Mouse (Mus musculus): ENCODE measurements around the gene 4930404H24Rik. TPM values are rescaled to one million over a fixed set of nuclear protein-coding genes. Genes with fewer than 3 reads are reported as not detected.

4930404H24Rik gene
- polyA plus RNA-seq, 1 experiment from 2014 or later = not detected

DNA sequence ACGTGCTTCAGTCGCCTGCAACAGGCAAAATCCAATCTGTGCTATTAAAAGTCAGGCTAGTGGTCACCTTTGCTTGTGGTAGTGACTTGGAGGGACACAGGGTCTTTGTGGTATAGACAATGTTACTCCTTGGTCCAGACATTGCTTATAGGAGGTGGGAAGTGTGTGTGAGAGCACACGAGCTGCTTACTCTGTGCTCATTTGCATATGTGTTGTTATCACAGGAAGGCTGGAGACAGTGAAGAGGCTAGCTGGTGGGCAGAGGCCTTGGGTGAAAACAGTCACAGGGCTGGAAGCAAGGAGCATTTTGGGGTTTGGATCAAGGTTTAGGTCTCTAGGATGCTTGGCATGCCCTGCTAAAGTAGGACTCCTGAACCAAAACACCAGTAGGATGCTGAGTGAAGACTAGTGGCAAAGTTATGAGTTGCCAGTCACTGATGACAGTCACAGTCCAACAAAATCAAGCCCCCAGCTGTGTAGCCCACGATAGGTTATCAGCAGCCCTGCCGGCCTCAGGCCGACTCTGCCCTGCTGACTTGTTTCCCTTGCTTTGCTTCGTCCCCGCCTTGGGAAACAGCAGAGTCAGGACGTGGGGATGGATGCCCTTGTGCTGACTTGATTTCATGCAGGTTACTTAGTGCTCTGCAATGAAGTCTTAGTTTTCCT, 37.6 kb upstream of the 4930404H24Rik start:
- no peak for ATAC-seq (ENCODE audit: insufficient number of reproducible peaks, insufficient read depth, low FRiP score, low TSS enrichment)
- 60% methylated on average over 9 of the region's 9 CpGs for WGBS
- H3K27ac ChIP-seq = no peak overlapping the region

DNA sequence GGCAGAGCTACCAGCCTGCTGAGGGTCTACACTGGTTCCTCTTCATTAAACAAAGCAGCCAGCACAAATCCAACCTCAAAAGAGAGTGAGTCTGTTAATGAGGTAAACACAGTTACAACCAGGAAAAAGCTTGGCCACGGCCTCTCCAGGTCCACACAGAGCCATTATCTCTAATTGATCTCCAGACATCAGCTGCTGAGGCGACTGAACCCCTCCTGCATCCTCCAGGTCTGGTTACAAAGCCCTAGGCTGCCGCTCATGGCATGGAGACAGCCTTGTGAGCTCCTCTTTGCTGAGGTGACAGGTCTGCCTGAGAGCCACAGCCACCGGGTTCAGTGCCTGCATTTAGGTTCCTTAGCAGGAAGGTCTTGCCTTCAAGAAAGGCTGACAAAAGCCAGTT, 35.1 kb upstream of the 4930404H24Rik start:
- no peak overlapping the region for H3K4me2 ChIP-seq (replicated peaks)
- H3K27ac ChIP-seq = peak overlapping the region; percentile 61
- no peaks in the 10 kb centered on the region for H3K36me3 ChIP-seq
- no peaks in the 10 kb centered on the region for H3K9me3 ChIP-seq
- H3K4me1 ChIP-seq = peaks cover 28% of the 10 kb centered on the region
- no peaks in the 10 kb centered on the region for H3K27me3 ChIP-seq
- no peak overlapping the region for H3K4me3 ChIP-seq
- no peak overlapping the region for H3K9ac ChIP-seq
- 14% methylated on average over 4 of the region's 4 CpGs for WGBS
- ATAC-seq (ENCODE audit: insufficient number of reproducible peaks, insufficient read depth, low FRiP score, low TSS enrichment) = peak; percentile 83; the same call in 1 of the 2 replicates

More for the DNA sequence above, 37.6 kb upstream of the 4930404H24Rik start:
- Histone ChIP-seq H3K9ac (no peak overlapping the region), H3K4me3 (no peak overlapping the region), H3K9me3 (no peaks in the 10 kb centered on the region), H3K36me3 (no peaks in the 10 kb centered on the region), H3K4me2 (replicated peaks) (no peak overlapping the region), H3K27me3 (no peaks in the 10 kb centered on the region), H3K4me1 (peaks cover 24% of the 10 kb centered on the region)

DNA sequence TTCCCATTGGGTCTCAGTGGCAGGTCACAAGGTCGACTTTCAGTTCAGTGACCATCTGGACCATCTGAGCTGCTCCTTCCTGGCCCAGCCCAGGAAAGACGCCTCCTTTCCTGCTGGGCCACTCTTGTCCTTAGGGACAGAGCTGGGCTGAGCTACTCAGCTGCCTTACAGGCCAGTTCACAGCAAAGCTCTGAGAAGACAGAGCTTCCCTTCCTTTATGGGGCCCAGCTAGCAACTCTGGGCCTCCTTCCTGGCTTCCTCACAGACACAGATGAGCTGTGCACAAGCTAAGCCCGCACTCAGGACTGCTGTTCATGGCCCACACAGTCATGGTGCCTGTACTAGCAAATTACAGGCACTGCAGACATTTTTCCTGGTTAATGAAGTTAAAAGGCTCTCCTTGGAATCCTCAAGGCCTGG, 34.6 kb upstream of the 4930404H24Rik start:
- ATAC-seq (ENCODE audit: insufficient number of reproducible peaks, insufficient read depth, low FRiP score, low TSS enrichment) = no peak
- no peak overlapping the region for H3K9ac ChIP-seq
- no peaks in the 10 kb centered on the region for H3K27me3 ChIP-seq
- no peak overlapping the region for H3K4me3 ChIP-seq
- no peak overlapping the region for H3K4me2 ChIP-seq (replicated peaks)
- H3K4me1 ChIP-seq = peaks cover 28% of the 10 kb centered on the region
- WGBS = 24% methylated on average over 3 of the region's 3 CpGs
- no peaks in the 10 kb centered on the region for H3K9me3 ChIP-seq
- peak overlapping the region; percentile 61 for H3K27ac ChIP-seq
- no peaks in the 10 kb centered on the region for H3K36me3 ChIP-seq

DNA sequence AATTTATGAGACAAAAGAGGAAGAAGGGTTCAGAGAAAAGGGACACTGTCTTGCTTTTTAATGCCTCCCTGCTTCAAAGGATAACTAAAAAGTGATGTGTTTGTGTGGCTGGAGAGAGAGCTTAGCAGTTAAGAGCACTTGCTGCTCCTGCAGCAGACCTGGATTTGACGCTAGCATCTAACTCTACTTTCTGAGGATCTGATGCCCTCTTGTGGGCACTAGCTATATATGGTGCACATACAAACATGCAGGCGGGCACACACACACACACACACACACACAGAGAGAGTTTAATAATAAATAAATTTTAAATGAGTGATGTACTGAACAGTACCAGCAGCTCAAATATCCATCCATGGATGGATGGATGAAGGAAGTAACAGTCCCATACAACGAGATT, 29.3 kb upstream of the 4930404H24Rik start:
- 79% methylated on average over 3 of the region's 3 CpGs for WGBS
- Histone ChIP-seq H3K4me2 (replicated peaks) (no peak overlapping the region), H3K27ac (no peak overlapping the region), H3K36me3 (no peaks in the 10 kb centered on the region), H3K4me1 (peaks cover 9% of the 10 kb centered on the region), H3K27me3 (no peaks in the 10 kb centered on the region), H3K4me3 (no peak overlapping the region), H3K9ac (no peak overlapping the region), H3K9me3 (no peaks in the 10 kb centered on the region)
- ATAC-seq (ENCODE audit: insufficient number of reproducible peaks, insufficient read depth, low FRiP score, low TSS enrichment) = no peak

DNA sequence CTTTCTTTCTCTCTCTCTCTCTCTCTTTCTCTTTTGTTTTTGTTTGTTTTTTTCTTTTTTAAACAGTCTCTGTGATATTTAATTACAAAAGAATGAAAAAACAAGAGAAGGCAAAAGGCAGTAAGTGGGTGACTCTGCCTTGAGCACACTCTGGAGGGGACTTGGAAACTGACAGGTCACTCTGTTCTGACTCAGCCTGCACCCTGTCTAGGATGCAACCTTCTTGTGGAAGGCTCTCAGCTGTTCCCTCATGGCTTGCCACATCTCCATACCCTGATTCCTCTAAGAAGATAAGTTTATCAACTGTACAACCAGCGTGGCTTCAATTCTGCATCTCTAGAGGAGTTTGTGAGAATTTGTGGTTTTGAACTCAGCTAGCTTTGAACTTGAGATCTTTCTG, 25.2 kb upstream of the 4930404H24Rik start:
- no peak overlapping the region for H3K4me2 ChIP-seq (replicated peaks)
- WGBS = 81% methylated on average over 1 of the region's 1 CpGs
- H3K36me3 ChIP-seq = no peaks in the 10 kb centered on the region
- H3K4me1 ChIP-seq = peaks cover 21% of the 10 kb centered on the region
- ATAC-seq (ENCODE audit: insufficient number of reproducible peaks, insufficient read depth, low FRiP score, low TSS enrichment) = no peak
- H3K9ac ChIP-seq = no peak overlapping the region
- H3K27me3 ChIP-seq = no peaks in the 10 kb centered on the region
- H3K9me3 ChIP-seq = no peaks in the 10 kb centered on the region
- no peak overlapping the region for H3K27ac ChIP-seq
- H3K4me3 ChIP-seq = no peak overlapping the region

DNA sequence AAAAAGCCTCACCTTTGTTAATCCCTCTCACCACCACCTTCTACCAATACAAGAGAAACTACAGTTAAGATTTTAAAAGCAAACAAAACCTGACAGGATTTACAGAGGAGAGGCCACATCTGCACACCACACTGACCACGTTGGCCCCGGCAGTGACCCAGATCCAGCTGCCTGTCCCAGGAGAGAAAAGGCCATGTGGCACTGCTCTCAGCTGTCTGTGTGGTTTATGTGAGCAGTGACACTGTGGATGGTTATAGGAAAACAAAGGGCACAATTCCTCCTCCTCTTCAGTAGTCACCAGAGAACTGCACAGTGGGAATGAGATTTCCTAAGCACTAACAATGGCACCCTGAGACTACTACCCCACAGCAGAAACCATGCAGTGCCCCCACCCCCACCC, 23.3 kb upstream of the 4930404H24Rik start:
- Histone ChIP-seq H3K9ac (no peak overlapping the region), H3K27ac (peak overlapping the region; percentile 60), H3K4me2 (replicated peaks) (no peak overlapping the region), H3K36me3 (no peaks in the 10 kb centered on the region), H3K9me3 (no peaks in the 10 kb centered on the region), H3K4me3 (no peak overlapping the region), H3K4me1 (peaks cover 21% of the 10 kb centered on the region), H3K27me3 (no peaks in the 10 kb centered on the region)
- peak; percentile 50; the same call in 1 of the 2 replicates for ATAC-seq (ENCODE audit: insufficient number of reproducible peaks, insufficient read depth, low FRiP score, low TSS enrichment)
- WGBS = 24% methylated on average over 2 of the region's 2 CpGs

DNA sequence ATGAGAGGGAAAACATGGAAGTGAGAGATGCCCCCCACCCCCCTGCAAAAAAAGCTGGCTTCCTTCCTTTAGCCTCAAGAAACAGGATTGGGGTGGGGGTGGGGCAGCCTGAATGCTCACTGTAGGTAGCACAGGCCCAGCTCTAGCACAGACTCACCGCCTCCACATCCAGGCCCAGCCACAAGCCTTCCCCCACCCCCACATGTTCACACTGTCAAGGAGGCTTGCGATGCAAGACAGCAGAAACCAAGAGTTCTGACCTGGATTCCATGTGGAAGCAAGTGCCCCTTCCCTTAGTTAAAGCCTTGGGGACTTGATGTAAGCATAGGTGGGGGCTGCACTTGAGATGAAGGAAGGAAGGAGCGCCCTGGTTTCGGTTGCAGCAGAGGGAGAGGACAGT, 22.8 kb upstream of the 4930404H24Rik start:
- peak overlapping the region; percentile 60 for H3K27ac ChIP-seq
- no peaks in the 10 kb centered on the region for H3K27me3 ChIP-seq
- peaks cover 24% of the 10 kb centered on the region for H3K4me1 ChIP-seq
- H3K4me2 ChIP-seq (replicated peaks) = no peak overlapping the region
- no peak overlapping the region for H3K9ac ChIP-seq
- no peak overlapping the region for H3K4me3 ChIP-seq
- no peaks in the 10 kb centered on the region for H3K9me3 ChIP-seq
- 41% methylated on average over 4 of the region's 4 CpGs for WGBS
- peak; percentile 49; the same call in 1 of the 2 replicates for ATAC-seq (ENCODE audit: insufficient number of reproducible peaks, insufficient read depth, low FRiP score, low TSS enrichment)
- no peaks in the 10 kb centered on the region for H3K36me3 ChIP-seq

DNA sequence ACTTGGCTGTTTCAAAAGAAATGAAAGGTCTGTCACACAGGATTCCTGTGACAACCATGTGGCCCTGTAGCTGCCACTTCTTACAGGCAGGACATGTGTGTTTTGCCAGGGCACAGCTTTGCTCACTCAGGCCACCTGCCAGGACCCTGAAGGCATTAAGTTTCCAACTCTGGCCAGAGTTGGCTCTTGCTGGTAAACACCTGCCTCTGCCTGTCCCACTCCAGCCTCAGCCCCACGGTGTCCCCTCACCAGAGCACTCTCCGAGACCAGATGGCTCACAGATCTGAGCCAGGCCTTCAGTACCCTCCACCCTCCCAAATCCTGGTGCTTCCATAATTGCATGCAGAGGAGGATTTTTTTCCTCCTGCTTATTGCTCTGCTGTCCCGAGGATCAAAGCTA, 21.6 kb upstream of the 4930404H24Rik start:
- Histone ChIP-seq H3K27ac (no peak overlapping the region), H3K27me3 (no peaks in the 10 kb centered on the region), H3K4me3 (no peak overlapping the region), H3K4me1 (peaks cover 36% of the 10 kb centered on the region), H3K36me3 (no peaks in the 10 kb centered on the region), H3K4me2 (replicated peaks) (no peak overlapping the region), H3K9me3 (no peaks in the 10 kb centered on the region), H3K9ac (no peak overlapping the region)
- 23% methylated on average over 3 of the region's 3 CpGs for WGBS
- ATAC-seq (ENCODE audit: insufficient number of reproducible peaks, insufficient read depth, low FRiP score, low TSS enrichment) = no peak

DNA sequence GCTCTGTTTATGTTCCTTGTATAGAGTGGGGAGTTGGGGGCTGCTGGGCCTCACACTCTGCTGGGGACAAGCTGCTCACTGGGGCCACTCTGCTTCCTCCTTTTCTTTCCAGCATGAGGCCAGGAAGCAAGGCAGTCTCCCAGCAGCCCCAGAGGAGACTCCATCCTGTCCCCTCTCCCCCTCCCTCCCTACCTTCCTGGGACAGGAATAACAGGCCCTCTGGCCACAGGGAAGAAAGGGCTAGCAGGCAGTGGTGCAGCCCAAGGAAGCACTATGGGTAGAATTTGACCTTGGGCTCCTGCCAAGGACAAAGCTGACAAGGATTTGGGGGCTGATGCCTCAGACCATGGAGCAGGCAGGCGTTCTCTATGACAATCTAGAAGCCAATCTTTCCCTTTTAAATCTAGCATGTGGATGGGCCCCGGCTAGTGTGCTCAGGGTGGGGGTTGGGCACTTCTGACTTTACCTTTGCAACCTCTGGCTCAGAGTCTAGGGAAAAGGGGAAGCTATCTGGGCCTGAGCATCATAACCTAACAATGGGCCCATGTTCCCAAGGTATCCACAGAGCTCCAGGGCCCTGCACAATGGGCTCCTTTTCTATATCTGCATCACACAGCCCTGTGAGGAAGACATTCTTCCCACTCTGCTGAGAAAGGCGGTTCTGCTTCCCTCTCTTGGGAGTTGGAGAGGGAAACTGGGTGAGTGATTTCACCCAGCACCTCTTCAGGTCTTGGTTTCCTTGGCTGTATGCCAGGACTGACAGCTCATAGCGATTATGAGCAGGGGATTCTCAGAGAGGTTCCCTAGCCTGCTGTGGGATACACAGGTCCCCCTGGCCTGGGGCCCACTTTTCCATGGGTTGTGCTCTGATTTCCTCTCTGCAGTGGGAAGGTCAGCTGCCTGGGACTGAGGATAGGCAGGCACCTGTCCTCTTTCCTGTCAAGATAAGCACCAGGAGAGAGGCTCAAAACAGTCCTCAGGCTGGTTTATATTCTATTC, 17.2 kb upstream of the 4930404H24Rik start:
- no peak for ATAC-seq (ENCODE audit: insufficient number of reproducible peaks, insufficient read depth, low FRiP score, low TSS enrichment)
- Histone ChIP-seq H3K36me3 (no peaks in the 10 kb centered on the region), H3K9me3 (no peaks in the 10 kb centered on the region), H3K27ac (peak overlapping the region; percentile 61), H3K4me3 (no peak overlapping the region), H3K4me1 (peaks cover 33% of the 10 kb centered on the region), H3K4me2 (replicated peaks) (no peak overlapping the region), H3K27me3 (no peaks in the 10 kb centered on the region), H3K9ac (no peak overlapping the region)
- 28% methylated on average over 4 of the region's 4 CpGs for WGBS

DNA sequence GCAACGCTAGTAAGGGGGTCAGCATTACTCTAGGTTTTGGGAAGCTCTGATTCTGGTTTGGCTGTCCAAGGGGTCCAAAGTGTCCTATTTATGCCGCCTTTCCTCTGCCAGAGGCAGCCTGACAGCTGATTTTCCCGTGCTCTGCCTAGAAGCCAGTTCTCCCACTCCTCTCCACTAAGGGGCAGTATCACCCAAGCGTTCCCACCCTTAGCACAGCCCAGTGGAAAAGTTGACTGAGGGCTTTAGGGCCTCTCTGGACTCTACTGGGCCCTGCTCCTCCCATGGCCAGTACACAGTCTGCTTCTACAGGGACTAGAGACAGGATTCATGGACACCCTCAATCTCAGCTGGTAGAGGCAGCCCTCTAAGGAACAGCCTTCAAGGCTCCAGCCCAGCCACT, 14.0 kb upstream of the 4930404H24Rik start:
- H3K9ac ChIP-seq = no peak overlapping the region
- H3K27me3 ChIP-seq = no peaks in the 10 kb centered on the region
- 3% methylated on average over 4 of the region's 4 CpGs for WGBS
- no peak overlapping the region for H3K4me3 ChIP-seq
- no peak overlapping the region for H3K4me2 ChIP-seq (replicated peaks)
- H3K4me1 ChIP-seq = peaks cover 33% of the 10 kb centered on the region
- no peaks in the 10 kb centered on the region for H3K9me3 ChIP-seq
- no peak overlapping the region for H3K27ac ChIP-seq
- peak; percentile 69 for ATAC-seq (ENCODE audit: insufficient number of reproducible peaks, insufficient read depth, low FRiP score, low TSS enrichment)
- H3K36me3 ChIP-seq = no peaks in the 10 kb centered on the region

DNA sequence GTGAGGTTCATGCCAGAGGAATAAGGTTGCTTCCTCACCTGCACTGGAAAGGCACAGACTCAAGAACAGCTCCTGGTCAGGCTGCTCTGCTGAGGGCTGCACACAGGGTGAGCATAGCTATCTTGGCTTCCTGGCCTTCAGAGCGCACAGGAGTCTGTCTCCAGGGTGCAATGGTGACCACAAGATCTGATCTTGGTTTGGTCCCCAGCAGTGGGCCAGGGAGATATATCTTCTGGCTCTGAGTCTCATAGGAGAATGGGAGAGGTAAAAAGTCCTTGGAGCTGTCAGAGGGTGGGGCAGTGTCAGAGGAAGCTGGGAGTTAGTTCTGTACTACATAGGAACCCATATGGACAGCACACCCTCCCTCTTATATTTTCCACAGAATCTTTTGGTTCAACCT, 13.1 kb upstream of the 4930404H24Rik start:
- Histone ChIP-seq H3K27ac (no peak overlapping the region), H3K9ac (no peak overlapping the region), H3K4me2 (replicated peaks) (no peak overlapping the region), H3K4me3 (no peak overlapping the region), H3K9me3 (no peaks in the 10 kb centered on the region), H3K27me3 (no peaks in the 10 kb centered on the region), H3K36me3 (no peaks in the 10 kb centered on the region), H3K4me1 (peaks cover 41% of the 10 kb centered on the region)
- ATAC-seq (ENCODE audit: insufficient number of reproducible peaks, insufficient read depth, low FRiP score, low TSS enrichment) = no peak
- WGBS = 81% methylated on average over 1 of the region's 1 CpGs

Measured in embryonic facial prominence, embryonic 12.5 days (tissue).